Mouse (Mus musculus): ENCODE results near the gene Abcc4. TPM values are rescaled to one million over a fixed set of nuclear protein-coding genes. Genes with fewer than 3 reads are reported as not detected.
A peak's percentile ranks its signal among the peaks of the same experiment; 100 is the strongest.

Gene Abcc4
- polyA plus RNA-seq, 1 experiment from 2014 or later: 3.2 TPM

DNA sequence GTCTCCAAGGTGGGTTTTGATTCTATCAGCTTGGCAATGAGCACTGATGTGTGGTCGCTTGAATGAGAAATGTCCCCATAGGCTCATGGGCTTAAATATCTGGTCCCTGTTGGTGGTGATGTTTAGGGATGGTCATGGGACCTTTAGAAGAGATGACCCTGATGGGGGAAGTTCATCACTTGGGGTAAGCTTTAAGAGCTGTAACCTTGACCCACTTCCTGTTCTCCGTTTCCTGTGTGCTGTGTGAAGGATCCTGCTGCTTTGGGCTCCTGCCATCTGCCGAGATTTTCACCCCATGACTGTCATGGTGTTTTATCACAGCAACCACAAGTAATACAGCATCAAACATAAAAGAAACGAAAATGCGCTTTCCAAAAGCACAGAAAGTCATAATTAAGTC lies 128.1 kb downstream of the Abcc4 start:
- no peaks in the 10 kb centered on the region for H3K27me3 ChIP-seq (ENCODE audit: control insufficient read depth, insufficient read depth, low read length)
- H3K9ac ChIP-seq (ENCODE audit: low read depth, low read length): no peak overlapping the region
- H3K4me2 ChIP-seq (replicated peaks; ENCODE audit: low read depth, low read length): no peak overlapping the region
- H3K9me3 ChIP-seq (ENCODE audit: control insufficient read depth, low read length): no peaks in the 10 kb centered on the region
- no peak overlapping the region for H3K27ac ChIP-seq (ENCODE audit: low read depth, low read length)
- no peak for ATAC-seq (ENCODE audit: low FRiP score)
- H3K36me3 ChIP-seq (ENCODE audit: control insufficient read depth, insufficient read depth, low read length): no peaks in the 10 kb centered on the region
- 92% methylated on average over 5 of the region's 5 CpGs for WGBS
- no peak overlapping the region for H3K4me3 ChIP-seq (ENCODE audit: low read depth, low read length)
- DNase-seq (ENCODE audit: low spot score): no peak
- no peaks in the 10 kb centered on the region for H3K4me1 ChIP-seq (replicated peaks; ENCODE audit: control insufficient read depth, insufficient read depth, low read length)

DNA sequence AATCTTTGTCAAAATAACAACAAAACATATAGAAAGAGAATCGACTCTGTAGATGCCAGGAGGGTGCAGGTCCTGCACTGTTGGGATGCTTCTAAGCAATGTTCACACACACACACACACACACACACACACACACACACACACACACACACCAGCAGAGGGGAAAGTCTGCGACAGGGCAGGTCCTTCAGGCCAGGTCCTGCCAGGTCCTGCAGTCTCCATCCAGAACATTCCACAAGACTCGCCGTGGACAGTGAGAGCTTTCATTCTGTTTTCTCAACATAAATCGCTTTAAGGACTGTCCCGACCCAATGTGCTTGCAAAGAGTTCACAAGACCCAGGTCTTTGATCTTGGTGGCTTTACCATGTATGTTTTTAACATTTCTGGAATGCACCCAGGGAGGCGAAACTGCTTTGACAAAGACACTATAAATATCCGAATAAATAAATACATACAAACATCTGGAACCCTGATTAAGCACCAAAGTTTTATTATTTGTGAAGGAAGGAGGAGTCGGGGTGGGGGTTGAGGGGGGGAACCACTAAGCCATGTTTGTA lies 133.3 kb downstream of the Abcc4 start:
- no peaks in the 10 kb centered on the region for H3K36me3 ChIP-seq (ENCODE audit: control insufficient read depth, insufficient read depth, low read length)
- no peak overlapping the region for H3K27ac ChIP-seq (ENCODE audit: low read depth, low read length)
- no peaks in the 10 kb centered on the region for H3K27me3 ChIP-seq (ENCODE audit: control insufficient read depth, insufficient read depth, low read length)
- no peak overlapping the region for H3K4me3 ChIP-seq (ENCODE audit: low read depth, low read length)
- H3K4me1 ChIP-seq (replicated peaks; ENCODE audit: control insufficient read depth, insufficient read depth, low read length): no peaks in the 10 kb centered on the region
- no peak overlapping the region for H3K9ac ChIP-seq (ENCODE audit: low read depth, low read length)
- WGBS: 86% methylated on average over 9 of the region's 9 CpGs
- H3K9me3 ChIP-seq (ENCODE audit: control insufficient read depth, low read length): no peaks in the 10 kb centered on the region
- DNase-seq (ENCODE audit: low spot score): no peak
- H3K4me2 ChIP-seq (replicated peaks; ENCODE audit: low read depth, low read length): no peak overlapping the region
- no peak for ATAC-seq (ENCODE audit: low FRiP score)

- H3K4me3 ChIP-seq (ENCODE audit: low read depth, low read length): no peak overlapping the region
- ATAC-seq (ENCODE audit: low FRiP score): no peak
- H3K27ac ChIP-seq (ENCODE audit: low read depth, low read length): no peak overlapping the region
- peaks cover 6% of the 10 kb centered on the region for H3K4me1 ChIP-seq (replicated peaks; ENCODE audit: control insufficient read depth, insufficient read depth, low read length)
- H3K9me3 ChIP-seq (ENCODE audit: control insufficient read depth, low read length): no peaks in the 10 kb centered on the region
- no peaks in the 10 kb centered on the region for H3K27me3 ChIP-seq (ENCODE audit: control insufficient read depth, insufficient read depth, low read length)
- no peak overlapping the region for H3K9ac ChIP-seq (ENCODE audit: low read depth, low read length)
- no peak for DNase-seq (ENCODE audit: low spot score)
- no peak overlapping the region for H3K4me2 ChIP-seq (replicated peaks; ENCODE audit: low read depth, low read length)
- WGBS: 92% methylated on average over 13 of the region's 13 CpGs
- no peaks in the 10 kb centered on the region for H3K36me3 ChIP-seq (ENCODE audit: control insufficient read depth, insufficient read depth, low read length)
Observed at GRCm38 (mm10) chr14:118569586-118569985, 136.4 kb downstream of the Abcc4 start.

- Histone ChIP-seq H3K9me3 (ENCODE audit: control insufficient read depth, low read length) (no peaks in the 10 kb centered on the region), H3K4me1 (replicated peaks; ENCODE audit: control insufficient read depth, insufficient read depth, low read length) (peaks cover 6% of the 10 kb centered on the region), H3K4me2 (replicated peaks; ENCODE audit: low read depth, low read length) (no peak overlapping the region), H3K36me3 (ENCODE audit: control insufficient read depth, insufficient read depth, low read length) (no peaks in the 10 kb centered on the region), H3K9ac (ENCODE audit: low read depth, low read length) (no peak overlapping the region), H3K27ac (ENCODE audit: low read depth, low read length) (no peak overlapping the region), H3K4me3 (ENCODE audit: low read depth, low read length) (no peak overlapping the region), H3K27me3 (ENCODE audit: control insufficient read depth, insufficient read depth, low read length) (no peaks in the 10 kb centered on the region)
- ATAC-seq (ENCODE audit: low FRiP score) (no peak), DNase-seq (ENCODE audit: low spot score) (no peak)
- WGBS: 80% methylated on average over 17 of the region's 17 CpGs
Observed at GRCm38 (mm10) chr14:118568116-118568673, 137.8 kb downstream of the Abcc4 start.

DNA sequence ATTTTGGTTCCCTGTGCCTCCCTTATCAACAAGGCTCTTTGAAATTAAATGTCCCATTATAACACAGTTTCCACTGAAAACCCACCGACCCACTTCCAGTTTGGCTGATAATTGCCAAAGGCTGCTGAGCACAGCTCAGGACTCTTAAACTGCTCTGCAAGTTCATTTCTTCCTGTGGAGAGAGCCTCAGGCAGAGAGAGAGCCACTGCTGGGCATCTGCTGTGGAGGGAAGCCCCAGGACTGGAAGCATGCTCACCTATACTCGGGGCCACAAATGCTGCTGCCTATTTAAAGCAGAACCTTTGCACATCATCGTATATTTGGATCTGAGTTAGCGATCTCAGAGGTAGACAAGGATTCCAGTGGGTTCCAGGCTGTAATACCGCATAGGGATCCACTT lies 139.2 kb downstream of the Abcc4 start:
- DNase-seq (ENCODE audit: low spot score): no peak
- 84% methylated on average over 5 of the region's 5 CpGs for WGBS
- no peaks in the 10 kb centered on the region for H3K27me3 ChIP-seq (ENCODE audit: control insufficient read depth, insufficient read depth, low read length)
- H3K4me3 ChIP-seq (ENCODE audit: low read depth, low read length): no peak overlapping the region
- H3K4me2 ChIP-seq (replicated peaks; ENCODE audit: low read depth, low read length): no peak overlapping the region
- peaks cover 6% of the 10 kb centered on the region for H3K4me1 ChIP-seq (replicated peaks; ENCODE audit: control insufficient read depth, insufficient read depth, low read length)
- no peak overlapping the region for H3K9ac ChIP-seq (ENCODE audit: low read depth, low read length)
- H3K27ac ChIP-seq (ENCODE audit: low read depth, low read length): 0 out of 2 replicates have a peak overlapping the region, but pooled peaks have one; percentile 20
- ATAC-seq (ENCODE audit: low FRiP score): 0 out of 2 replicates have a peak, but pooled peaks have one; percentile 22
- H3K9me3 ChIP-seq (ENCODE audit: control insufficient read depth, low read length): no peaks in the 10 kb centered on the region
- H3K36me3 ChIP-seq (ENCODE audit: control insufficient read depth, insufficient read depth, low read length): no peaks in the 10 kb centered on the region

DNA sequence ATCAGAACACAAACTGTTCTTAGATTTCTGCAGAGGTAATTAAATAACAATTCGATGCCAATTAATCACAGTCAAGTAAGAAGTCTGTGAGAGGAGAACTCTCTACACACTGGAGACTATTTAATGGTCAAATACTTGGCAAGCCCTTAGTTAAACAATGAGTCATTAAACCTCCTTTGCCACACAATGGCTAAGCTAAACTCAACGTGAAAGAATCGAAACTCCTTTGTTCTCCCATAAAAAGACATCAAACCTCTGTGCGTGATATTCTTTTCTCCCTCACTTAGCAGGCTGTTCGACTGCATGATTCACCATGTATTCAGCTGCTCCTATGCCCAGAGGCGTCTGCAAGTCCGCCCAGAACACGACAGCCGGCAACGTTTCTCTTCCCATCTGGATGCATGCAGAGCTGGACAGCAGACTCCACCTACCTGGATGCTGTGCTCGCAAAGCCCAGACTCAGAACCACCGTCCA lies 139.8 kb downstream of the Abcc4 start:
- no peak overlapping the region for H3K9ac ChIP-seq (ENCODE audit: low read depth, low read length)
- no peak overlapping the region for H3K4me2 ChIP-seq (replicated peaks; ENCODE audit: low read depth, low read length)
- H3K4me3 ChIP-seq (ENCODE audit: low read depth, low read length): no peak overlapping the region
- H3K9me3 ChIP-seq (ENCODE audit: control insufficient read depth, low read length): no peaks in the 10 kb centered on the region
- ATAC-seq (ENCODE audit: low FRiP score): peak; percentile 76
- H3K4me1 ChIP-seq (replicated peaks; ENCODE audit: control insufficient read depth, insufficient read depth, low read length): peaks cover 6% of the 10 kb centered on the region
- H3K27ac ChIP-seq (ENCODE audit: low read depth, low read length): 0 out of 2 replicates have a peak overlapping the region, but pooled peaks have one; percentile 20
- WGBS: 35% methylated on average over 12 of the region's 12 CpGs
- no peaks in the 10 kb centered on the region for H3K27me3 ChIP-seq (ENCODE audit: control insufficient read depth, insufficient read depth, low read length)
- no peaks in the 10 kb centered on the region for H3K36me3 ChIP-seq (ENCODE audit: control insufficient read depth, insufficient read depth, low read length)
- peak; percentile 33 for DNase-seq (ENCODE audit: low spot score)

DNA sequence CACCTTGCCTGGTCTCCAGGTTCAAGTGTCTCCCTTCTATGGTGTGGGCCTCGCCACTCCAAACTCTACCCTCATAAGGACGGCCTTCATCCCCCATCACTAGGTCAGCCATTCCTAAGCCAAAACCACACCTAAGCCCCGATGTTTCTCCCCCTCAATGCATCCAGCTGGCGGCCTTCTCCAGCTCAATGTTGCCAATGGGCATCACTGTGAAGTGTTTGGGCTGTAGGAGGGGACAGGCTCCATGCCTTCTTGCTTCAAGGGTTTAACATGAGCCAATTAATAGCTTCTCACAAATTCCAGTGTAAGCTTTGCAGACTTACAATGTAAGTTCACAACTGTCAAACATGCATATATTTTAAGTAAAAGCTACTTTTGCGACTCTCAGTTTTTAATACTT lies 140.3 kb downstream of the Abcc4 start:
- WGBS: 90% methylated on average over 5 of the region's 5 CpGs
- no peak for ATAC-seq (ENCODE audit: low FRiP score)
- H3K36me3 ChIP-seq (ENCODE audit: control insufficient read depth, insufficient read depth, low read length): no peaks in the 10 kb centered on the region

GRCm38 (mm10) chr14:118563570-118563969 lies 142.4 kb downstream of the Abcc4 start:
- H3K9me3 ChIP-seq (ENCODE audit: control insufficient read depth, low read length): no peaks in the 10 kb centered on the region
- no peak overlapping the region for H3K4me2 ChIP-seq (replicated peaks; ENCODE audit: low read depth, low read length)
- no peaks in the 10 kb centered on the region for H3K36me3 ChIP-seq (ENCODE audit: control insufficient read depth, insufficient read depth, low read length)
- H3K4me3 ChIP-seq (ENCODE audit: low read depth, low read length): no peak overlapping the region
- DNase-seq (ENCODE audit: low spot score): no peak
- H3K9ac ChIP-seq (ENCODE audit: low read depth, low read length): no peak overlapping the region
- ATAC-seq (ENCODE audit: low FRiP score): no peak
- H3K4me1 ChIP-seq (replicated peaks; ENCODE audit: control insufficient read depth, insufficient read depth, low read length): peaks cover 6% of the 10 kb centered on the region
- H3K27me3 ChIP-seq (ENCODE audit: control insufficient read depth, insufficient read depth, low read length): no peaks in the 10 kb centered on the region
- WGBS: 87% methylated on average over 8 of the region's 8 CpGs
- H3K27ac ChIP-seq (ENCODE audit: low read depth, low read length): no peak overlapping the region

More for the DNA sequence above, 140.3 kb downstream of the Abcc4 start:
- Histone ChIP-seq H3K9me3 (ENCODE audit: control insufficient read depth, low read length) (no peaks in the 10 kb centered on the region), H3K4me3 (ENCODE audit: low read depth, low read length) (no peak overlapping the region), H3K4me1 (replicated peaks; ENCODE audit: control insufficient read depth, insufficient read depth, low read length) (peaks cover 6% of the 10 kb centered on the region), H3K9ac (ENCODE audit: low read depth, low read length) (no peak overlapping the region), H3K27ac (ENCODE audit: low read depth, low read length) (no peak overlapping the region), H3K4me2 (replicated peaks; ENCODE audit: low read depth, low read length) (no peak overlapping the region), H3K27me3 (ENCODE audit: control insufficient read depth, insufficient read depth, low read length) (no peaks in the 10 kb centered on the region)
- no peak for DNase-seq (ENCODE audit: low spot score)

DNA sequence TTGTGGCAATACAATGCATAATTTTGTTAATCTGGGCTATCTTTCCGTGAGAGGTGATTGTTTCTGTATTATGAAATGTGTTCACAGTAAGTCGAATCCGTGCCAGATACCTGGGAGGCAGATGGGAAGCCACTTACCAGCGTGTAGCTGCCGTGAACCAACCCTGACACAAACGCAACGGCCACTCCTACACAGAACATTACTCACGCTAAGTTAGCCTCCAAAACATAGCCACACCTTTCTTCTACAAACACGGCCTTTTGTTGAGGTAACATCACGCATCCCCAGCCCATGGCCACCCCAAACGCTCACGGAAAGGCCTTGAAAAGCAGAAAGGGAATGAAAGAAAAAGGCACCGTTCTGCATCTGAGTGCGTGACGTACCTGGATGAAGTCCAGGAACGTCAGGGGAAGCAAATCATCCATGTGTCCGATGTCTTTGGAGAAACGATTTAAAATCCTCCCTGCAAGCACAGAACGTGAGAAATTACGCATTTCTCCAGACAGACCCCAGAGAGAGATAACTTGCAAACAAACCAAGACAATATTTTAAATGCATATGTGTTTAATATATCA lies 153.0 kb downstream of the Abcc4 start:
- Histone ChIP-seq H3K4me2 (replicated peaks; ENCODE audit: low read depth, low read length) (no peak overlapping the region), H3K4me1 (replicated peaks; ENCODE audit: control insufficient read depth, insufficient read depth, low read length) (no peaks in the 10 kb centered on the region; the same call in 1 of the 2 replicates), H3K4me3 (ENCODE audit: low read depth, low read length) (no peak overlapping the region), H3K27ac (ENCODE audit: low read depth, low read length) (no peak overlapping the region), H3K9me3 (ENCODE audit: control insufficient read depth, low read length) (no peaks in the 10 kb centered on the region), H3K27me3 (ENCODE audit: control insufficient read depth, insufficient read depth, low read length) (0 out of 2 replicates have a peak, but pooled peaks cover 3% of the 10 kb centered on the region), H3K9ac (ENCODE audit: low read depth, low read length) (no peak overlapping the region), H3K36me3 (ENCODE audit: control insufficient read depth, insufficient read depth, low read length) (no peaks in the 10 kb centered on the region)
- DNase-seq (ENCODE audit: low spot score) (no peak), ATAC-seq (ENCODE audit: low FRiP score) (no peak)
- WGBS: 85% methylated on average over 20 of the region's 20 CpGs

Measured in hindbrain, embryonic 11.5 days (tissue).